Mouse (Mus musculus): ENCODE results near the gene Adgrg5.

The Adgrg5 gene

DNA sequence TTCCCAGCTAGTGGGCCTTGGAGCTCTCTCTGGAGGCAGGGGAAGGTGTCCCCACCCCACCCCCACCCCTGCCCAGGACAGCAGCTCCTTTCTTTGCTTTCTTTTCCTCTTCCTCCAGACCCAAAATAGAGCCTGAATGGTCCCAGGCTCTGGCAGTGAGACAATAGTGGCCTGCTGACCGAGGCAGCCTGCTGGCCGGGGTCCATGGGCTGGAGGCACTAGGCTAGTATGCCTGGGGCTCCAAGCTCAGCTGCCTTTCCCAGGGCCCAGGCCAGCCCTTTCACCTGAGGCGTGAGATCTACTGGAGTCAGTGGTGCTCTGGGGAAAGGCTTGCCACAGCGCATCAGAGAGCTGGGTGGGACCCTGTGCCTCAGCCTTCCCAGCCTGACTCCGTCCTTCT is 69.0 kb downstream of the Adgrg5 start:
- no peak for DNase-seq (ENCODE audit: extremely low read depth, low read depth)

Data from MEL-GATA-1-ER (cell line).